Mouse (Mus musculus) CD4-positive naive resting alpha-beta T cell, adult 57 days (primary cell): ENCODE data around the gene Tas2r137. TPM values are rescaled to one million over a fixed set of nuclear protein-coding genes. Genes with fewer than 3 reads are reported as not detected.

Source experiments
- total RNA-seq: library from RNA; stranded (reverse); gene quantifications from one replicate; pipeline ENCODE4 v1.2.4, GENCODE M21; 2023

Gene Tas2r137
- total RNA-seq = not detected

DNA sequence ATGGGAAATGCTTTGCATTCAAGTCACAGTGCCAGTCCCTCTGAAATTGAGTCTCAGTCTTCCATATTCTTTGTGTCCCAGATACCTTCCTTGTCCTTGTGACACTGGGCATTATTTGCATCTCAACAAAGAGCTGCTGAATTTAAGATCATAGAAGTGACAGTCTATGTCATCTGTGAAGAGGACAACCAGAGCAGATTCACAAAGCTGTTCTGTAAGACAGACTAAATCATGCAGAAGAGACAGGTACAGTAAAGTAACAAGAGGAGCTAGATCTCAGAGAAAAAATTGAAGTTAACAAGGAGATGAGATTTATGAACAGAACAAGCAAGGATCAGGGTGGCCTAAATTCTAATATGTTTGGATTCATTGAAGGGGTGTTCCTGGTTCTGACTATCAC lies at the start of gene Tas2r137:
TSS of gene Tas2r137 (plus strand) at position 301 of the 400 bp plus-strand sequence.

DNA sequence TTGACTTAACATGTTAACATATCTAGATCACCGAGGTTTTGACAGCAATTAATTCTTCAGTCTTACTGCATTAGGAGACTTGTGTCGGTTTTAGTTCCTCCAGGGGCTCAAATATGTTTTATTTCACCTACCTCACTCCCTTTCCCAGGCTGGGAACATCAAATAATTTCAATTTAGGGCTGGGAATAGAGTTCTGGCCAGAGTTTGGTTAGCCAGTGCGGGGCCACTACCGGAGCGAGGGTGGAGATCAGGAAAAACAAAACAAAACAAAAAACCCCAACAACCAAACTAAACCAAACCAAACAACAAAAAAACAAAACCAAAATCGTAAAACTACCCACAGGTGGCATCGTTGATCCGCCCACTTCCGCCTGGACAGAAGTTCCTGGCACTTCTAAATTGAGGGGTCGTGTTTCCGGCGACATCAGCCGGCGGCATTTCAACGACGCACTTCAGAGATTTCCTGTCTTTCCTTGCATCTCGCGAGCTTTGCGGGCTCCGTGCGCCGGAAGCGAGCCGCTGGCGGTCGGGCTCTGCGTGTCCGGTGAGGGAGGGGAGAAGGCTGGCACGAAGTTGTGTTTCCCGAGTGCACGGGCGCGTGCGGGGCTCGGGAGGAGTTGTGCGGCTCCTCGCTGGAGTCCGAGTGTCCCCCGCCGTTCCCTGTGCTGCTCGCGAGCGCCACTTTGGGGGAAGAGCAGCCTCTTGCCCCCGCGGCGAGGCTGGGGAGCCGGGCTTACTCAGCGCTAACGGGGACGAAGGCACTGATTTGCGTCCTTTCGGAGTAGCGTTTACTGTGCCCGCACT lies 19.9 kb upstream of the Tas2r137 start, which contains the start of gene Ssbp1:
TSS of gene Ssbp1 (plus strand) at position 437 of the 804 bp plus-strand sequence.

DNA sequence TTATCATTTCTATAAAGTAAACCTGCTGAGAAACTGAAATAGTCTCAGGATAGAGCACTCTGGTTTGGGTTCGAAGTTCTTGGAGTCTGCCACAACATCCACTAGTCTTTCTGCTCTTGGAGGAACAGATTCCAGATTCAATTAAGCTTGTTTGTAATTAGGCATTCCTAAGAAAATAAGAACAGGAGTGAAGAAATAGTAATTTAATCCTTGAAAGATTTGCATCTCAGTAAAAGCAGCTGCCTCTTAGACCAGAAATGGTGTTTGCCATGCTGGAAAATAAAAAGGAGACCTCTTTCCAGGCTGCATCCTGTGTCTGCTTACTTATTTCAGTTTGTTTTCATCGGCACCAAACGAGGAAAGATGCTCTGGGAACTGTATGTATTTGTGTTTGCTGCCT lies 2.2 kb downstream of the Tas2r137 start, which contains the start of gene Tas2r108:
TSS of gene Tas2r108 (plus strand) at position 301 of the 400 bp plus-strand sequence.

DNA sequence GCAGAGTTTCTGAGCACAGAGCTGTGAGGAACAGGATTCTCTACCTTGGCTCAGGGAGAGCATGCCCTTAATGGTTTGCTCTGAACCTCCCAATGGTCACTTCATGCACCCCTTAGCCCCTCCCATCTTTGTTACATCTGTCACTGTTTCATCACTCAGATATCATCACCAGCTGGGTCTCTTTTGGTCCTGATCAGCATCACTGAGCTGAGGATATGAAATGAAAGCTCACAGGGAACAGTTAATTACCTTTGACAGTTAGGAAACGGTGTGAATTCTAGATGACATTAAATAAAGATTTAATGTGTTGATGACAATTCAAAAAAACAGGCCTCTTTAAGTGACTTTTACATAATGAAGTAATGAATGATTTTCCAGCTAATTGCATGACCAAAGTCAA lies 28.4 kb downstream of the Tas2r137 start, which contains the start of gene Prss37:
TSS of gene Prss37 (minus strand) at position 101 of the 400 bp plus-strand sequence.

Other genes with a start within 250 kb of the Tas2r137 start
- 43.5 TPM for gene Agk, start 166.1 kb upstream of the Tas2r137 start, total RNA-seq
- 22.2 TPM for gene E330009J07Rik, start 55.1 kb upstream of the Tas2r137 start, total RNA-seq
- not detected for gene Wee2, start 52.1 kb upstream of the Tas2r137 start, total RNA-seq
- 57.3 TPM for gene Ssbp1, start 19.9 kb upstream of the Tas2r137 start, total RNA-seq
- not detected for gene Tas2r108, start 2.3 kb downstream of the Tas2r137 start, total RNA-seq
- gene Prss37, start 28.3 kb downstream of the Tas2r137 start, total RNA-seq = not detected
- not detected for gene Olfr461, start 63.8 kb downstream of the Tas2r137 start, total RNA-seq
- gene Olfr460, start 78.3 kb downstream of the Tas2r137 start, total RNA-seq = not detected
- gene Clec5a, start 94.6 kb downstream of the Tas2r137 start, total RNA-seq = not detected
- not detected for gene Tas2r138, start 122.1 kb downstream of the Tas2r137 start, total RNA-seq
- 0.15 TPM for gene Mgam, start 137.6 kb downstream of the Tas2r137 start, total RNA-seq